Mouse (Mus musculus): ENCODE results near the gene Pcnx. TPM values are rescaled to one million over a fixed set of nuclear protein-coding genes. Genes with fewer than 3 reads are reported as not detected.

The Pcnx gene
- polyA plus RNA-seq (2017; shearing (Covaris generic)): 11.9 TPM

GRCm38 (mm10) chr12:81859351-81860307 is at the start of gene Pcnx:
Pcnx (plus strand) TSS chr12:81860023.

Other genes with a start within 250 kb of the Pcnx start
- 0.05 TPM for gene Ttc9, start 228.8 kb upstream of the Pcnx start, polyA plus RNA-seq (2017; shearing (Covaris generic))
- 1.4 TPM for gene Map3k9, start 78.8 kb upstream of the Pcnx start, polyA plus RNA-seq (2017; shearing (Covaris generic))

All from CD4-positive, CD25-positive, alpha-beta regulatory T cell (primary cell).